8 mouse cellular contexts compared by ENCODE assay signal in genomic region chr1:92935054-92935962, GRCm38 (mm10). TPM values are rescaled to one million over a fixed set of nuclear protein-coding genes. Genes with fewer than 3 reads are reported as not detected.
A peak's percentile ranks its signal among the peaks of the same experiment; 100 is the strongest.
DNase-seq lines count a peak whose midpoint lies in the region; ATAC-seq and TF ChIP-seq lines count a peak whose summit lies in the region.
"Had no signal": no experiment of that assay in that cellular context is flagged by ENCODE, and none has a peak within 500 bp of the region (broad histone marks: within the 10 kb centered on the region; RNA-seq: fewer than 3 reads in every experiment).

No protein-coding gene starts in this region.

- DNase-seq in 3T3-L1 (ENCODE audit: low read depth, low spot score) (peak; percentile 59), 416B (ENCODE audit: low read depth) (peak; percentile 86)
- DNase-seq in cerebellum, adult 9-11 months: peak; percentile 71
- peak; percentile 28 to 33 for DNase-seq in heart, postnatal 14 days
- no peak for DNase-seq in limb, embryonic 14.5 days (ENCODE audit: low spot score)
- peak; percentile 20 for DNase-seq in naive thymus-derived CD4-positive, alpha-beta T cell, adult 2 months (ENCODE audit: low read depth)

- TF ChIP-seq POLR2A in limb, embryonic 14.5 days (IDR thresholded peaks at IDR 0.05; ENCODE audit: borderline replicate concordance, extremely low read depth, insufficient read depth, insufficient read length): no peak

- intact Hi-C loops in heart, postnatal 14 days (cut with DNase I): no loop called here

- H3K4me1 ChIP-seq in limb, embryonic 14.5 days (ENCODE audit: control insufficient read depth, insufficient read depth, low read length): peaks cover 13% of the 10 kb centered on the region

- peak overlapping the region; percentile 83 for H3K4me3 ChIP-seq in limb, embryonic 14.5 days (replicated peaks; ENCODE audit: low read length)

- 22% methylated on average over 10 of the region's 10 CpGs for WGBS in limb, embryonic 14.5 days

- H3K36me3 ChIP-seq in limb, embryonic 14.5 days (ENCODE audit: control insufficient read depth, insufficient read depth, low read length): peaks cover 26% of the 10 kb centered on the region

- H3K9me3 ChIP-seq in limb, embryonic 14.5 days (ENCODE audit: control insufficient read depth, low read length): peaks cover 7% of the 10 kb centered on the region; the same call in 1 of the 2 replicates

- H3K27ac ChIP-seq in limb, embryonic 14.5 days (replicated peaks; ENCODE audit: low read depth, low read length): peak overlapping the region; percentile 96

- no peak for ATAC-seq in limb, embryonic 14.5 days (ENCODE audit: low FRiP score, low read depth)
- ATAC-seq in activated CD4-positive, CD25-positive, alpha-beta regulatory T cell, adult 4 months: no peak

- H3K27me3 ChIP-seq in limb, embryonic 14.5 days (ENCODE audit: control insufficient read depth, insufficient read depth, low read length): no peaks in the 10 kb centered on the region

- peak overlapping the region; percentile 92 for H3K4me2 ChIP-seq in limb, embryonic 14.5 days (replicated peaks; ENCODE audit: low read depth, low read length, severe bottlenecking)

- H3K9ac ChIP-seq in limb, embryonic 14.5 days (ENCODE audit: low read depth, low read length, severe bottlenecking): peak overlapping the region; percentile 70

RNA-seq across cellular contexts. Expression of gene Capn10, which starts 1.1 kb away (rescaled TPM):
- 1 to 10 TPM; 7.5 to 9.6 TPM for total RNA-seq in heart, postnatal 14 days (2021)
- 34.9 and 39.4 TPM in 2 replicates for polyA plus RNA-seq in limb, embryonic 14.5 days (2012; rRNA removed)
- polyA plus RNA-seq in limb, embryonic 14.5 days (2014; fragmentation: Nextera tagmentation; extraction: Ambion mirVana): 23.2 and 28.6 TPM in 2 replicates
- 1 to 10 TPM; 4.0 to 8.0 TPM for polyA plus RNA-seq in activated CD4-positive, CD25-positive, alpha-beta regulatory T cell, adult 4 months (2017; shearing (Covaris generic))

RNA-seq across cellular contexts. Expression of gene Gpr35, which starts 15.4 kb away (rescaled TPM):
- total RNA-seq in heart, postnatal 14 days (2021): under 1 TPM; 0.48 to 0.61 TPM
- 0.73 and 1.1 TPM in 2 replicates for polyA plus RNA-seq in limb, embryonic 14.5 days (2012; rRNA removed)
- 0.91 and 0.98 TPM in 2 replicates for polyA plus RNA-seq in limb, embryonic 14.5 days (2014; fragmentation: Nextera tagmentation; extraction: Ambion mirVana)
- polyA plus RNA-seq in activated CD4-positive, CD25-positive, alpha-beta regulatory T cell, adult 4 months (2017; shearing (Covaris generic)): under 1 TPM; 0.21 to 0.61 TPM

RNA-seq across cellular contexts. Expression of gene Rnpepl1, which starts 24.7 kb away (rescaled TPM):
- 10 to 100 TPM; 68.3 to 76.0 TPM for total RNA-seq in heart, postnatal 14 days (2021)
- 51.7 and 74.0 TPM in 2 replicates for polyA plus RNA-seq in limb, embryonic 14.5 days (2012; rRNA removed)
- polyA plus RNA-seq in limb, embryonic 14.5 days (2014; fragmentation: Nextera tagmentation; extraction: Ambion mirVana): 39.9 and 48.5 TPM in 2 replicates
- polyA plus RNA-seq in activated CD4-positive, CD25-positive, alpha-beta regulatory T cell, adult 4 months (2017; shearing (Covaris generic)): 10 to 100 TPM; 23.3 to 25.3 TPM

RNA-seq across cellular contexts. Expression of gene Dusp28, which starts 28.5 kb away (rescaled TPM):
- 10 to 100 TPM; 10.7 to 12.6 TPM for total RNA-seq in heart, postnatal 14 days (2021)
- 10.6 and 16.7 TPM in 2 replicates for polyA plus RNA-seq in limb, embryonic 14.5 days (2012; rRNA removed)
- 8.0 and 9.6 TPM in 2 replicates for polyA plus RNA-seq in limb, embryonic 14.5 days (2014; fragmentation: Nextera tagmentation; extraction: Ambion mirVana)
- 1 to 10 TPM; 4.3 TPM for polyA plus RNA-seq in activated CD4-positive, CD25-positive, alpha-beta regulatory T cell, adult 4 months (2017; shearing (Covaris generic))

RNA-seq across cellular contexts. Expression of gene Ankmy1, which starts 32.6 kb away (rescaled TPM):
- total RNA-seq in heart, postnatal 14 days (2021): under 1 TPM; 0.14 to 0.20 TPM
- 0.38 and 0.41 TPM in 2 replicates for polyA plus RNA-seq in limb, embryonic 14.5 days (2012; rRNA removed)
- 0.37 and 0.55 TPM in 2 replicates for polyA plus RNA-seq in limb, embryonic 14.5 days (2014; fragmentation: Nextera tagmentation; extraction: Ambion mirVana)
- polyA plus RNA-seq in activated CD4-positive, CD25-positive, alpha-beta regulatory T cell, adult 4 months (2017; shearing (Covaris generic)): 1 to 10 TPM in 1 of 2 experiments, under 1 TPM in 1; 0.47 to 1.1 TPM
- total RNA-seq: hematopoietic stem cell, adult 5-6 weeks had no signal
